Mouse (Mus musculus) large intestine, adult 2 months (tissue): ENCODE measurements around the gene Supt5. TPM values are rescaled to one million over a fixed set of nuclear protein-coding genes. Genes with fewer than 3 reads are reported as not detected.

Experiments used
- DNase-seq: peaks from one replicate; pipeline ENCODE4 v3.0.0-alpha.2; 2012; ENCODE audit warnings: low read depth, low spot score
- WGBS: fragments of 180-500 bp; shearing (Covaris S2); methylation state at CpG from one replicate; pipeline ENCODE4 v1.1.7; 2018; 5-methylcytosine and 5-hydroxymethylcytosine counted together
- polyA plus RNA-seq: library from polyadenylated mRNA; depleted of rRNA; stranded (reverse); fragments of >200 nt; gene quantifications from 2 replicates; pipeline ENCODE4 v1.2.3, GENCODE M21; 2012

Supt5 gene
- polyA plus RNA-seq, 1 experiment, result 67.7 TPM

DNA sequence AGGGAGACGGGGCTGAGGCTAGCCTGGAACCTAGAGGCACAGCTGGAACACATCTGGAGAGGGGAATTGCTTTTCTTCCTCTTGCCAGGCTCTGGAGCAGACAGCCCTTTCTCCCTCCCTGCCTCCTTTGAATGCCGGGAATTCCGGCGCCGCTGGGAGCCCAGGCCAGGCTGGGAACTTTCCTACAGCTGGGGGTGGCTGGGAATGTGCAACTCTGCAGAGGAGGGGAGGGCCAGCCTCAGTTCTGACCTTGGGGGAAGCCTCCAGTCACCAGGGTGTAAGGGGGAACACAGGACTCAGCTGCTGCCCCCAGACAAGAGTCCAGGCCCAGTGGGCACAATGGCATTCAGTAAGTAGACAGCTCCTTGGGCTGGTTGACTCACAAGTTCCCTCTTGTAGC lies 18.4 kb upstream of the Supt5 start:
- WGBS, result 29% methylated on average over 5 of the region's 5 CpGs
- no peak for DNase-seq

DNA sequence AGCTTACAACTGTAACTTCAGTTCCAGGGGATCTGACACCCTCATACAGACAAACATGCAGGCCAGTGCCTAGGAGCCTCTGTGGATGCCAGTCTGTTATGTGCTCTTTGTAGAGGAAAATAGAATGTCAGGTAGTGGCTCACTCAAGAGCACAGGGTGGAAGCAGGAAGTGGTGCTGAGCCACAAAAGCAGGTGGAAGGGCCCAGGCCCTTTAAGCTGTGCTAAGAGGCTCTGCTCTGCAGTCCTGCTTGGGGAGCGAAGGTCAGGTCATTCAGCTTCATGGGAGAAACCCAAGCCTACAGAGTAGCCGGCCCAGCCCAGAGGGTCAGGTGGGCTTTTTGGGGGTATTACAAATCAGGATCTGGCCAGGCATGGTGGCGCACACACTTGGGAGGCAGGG lies 16.7 kb upstream of the Supt5 start:
- 78% methylated on average over 3 of the region's 3 CpGs for WGBS
- no peak for DNase-seq

DNA sequence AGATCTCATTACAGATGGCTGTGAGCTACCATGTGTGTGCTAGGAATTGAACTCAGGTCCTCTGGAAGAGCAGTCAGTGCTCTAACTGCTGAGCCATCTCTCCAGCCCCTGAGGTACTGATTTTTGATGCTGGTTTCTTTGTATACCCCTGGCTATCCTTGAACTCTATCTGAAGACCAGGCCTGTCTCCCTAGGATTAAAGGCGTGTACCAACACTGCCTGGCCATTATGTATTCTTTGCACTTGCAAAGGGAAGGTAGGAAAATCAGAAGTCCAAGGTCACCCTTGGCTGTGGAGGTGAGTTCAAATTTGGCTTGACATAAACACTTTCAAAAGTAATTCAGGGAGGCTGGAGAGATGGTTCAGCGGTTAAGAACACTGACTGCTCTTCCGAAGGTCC lies 16.1 kb upstream of the Supt5 start:
- WGBS, result 92% methylated on average over 3 of the region's 3 CpGs

DNA sequence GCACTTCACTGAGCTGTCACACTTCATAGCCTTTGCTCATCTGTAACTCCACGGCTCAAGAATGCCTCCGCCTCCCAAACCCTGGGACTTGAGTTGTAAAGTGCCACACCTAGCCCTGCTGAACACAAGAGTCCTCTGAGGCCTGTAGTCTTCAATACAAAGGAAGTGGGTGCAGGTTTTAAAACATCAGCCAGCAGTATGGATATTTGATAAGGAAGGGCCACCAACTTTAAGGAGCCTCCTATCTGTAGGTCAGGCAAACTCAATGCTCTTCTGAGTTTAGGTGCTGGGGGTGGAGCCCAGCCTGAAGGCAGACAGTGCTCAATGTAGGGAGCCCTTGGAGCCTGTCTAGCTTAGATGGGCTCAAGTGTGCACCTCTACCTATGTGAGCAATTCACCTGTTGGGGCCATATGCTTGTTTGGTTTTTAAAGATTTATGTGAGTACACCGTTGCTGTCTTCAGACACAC lies 15.6 kb upstream of the Supt5 start:
- 46% methylated on average over 3 of the region's 3 CpGs for WGBS
- DNase-seq, result no peak

More for the DNA sequence above, 16.1 kb upstream of the Supt5 start:
- DNase-seq, result no peak

DNA sequence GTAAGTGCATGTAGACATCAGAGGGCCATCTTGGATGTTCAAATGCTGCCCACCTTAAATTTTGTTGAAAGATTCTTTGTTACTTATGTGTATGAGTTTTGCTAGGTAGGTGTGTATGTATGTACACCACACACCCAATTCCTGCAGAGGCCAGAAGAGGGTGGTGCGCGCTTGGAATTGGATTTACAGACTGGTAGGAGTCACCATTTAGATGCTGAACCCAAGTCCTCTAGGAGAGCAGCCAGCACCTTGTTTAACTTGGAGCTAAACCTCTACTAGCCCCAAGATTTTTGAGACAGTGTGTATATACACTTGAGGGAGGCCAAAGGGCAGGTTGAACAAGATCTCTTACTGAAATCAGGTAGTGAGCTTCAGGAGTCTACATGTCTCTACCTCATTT lies 14.7 kb upstream of the Supt5 start:
- no peak for DNase-seq
- 54% methylated on average over 2 of the region's 2 CpGs for WGBS

DNA sequence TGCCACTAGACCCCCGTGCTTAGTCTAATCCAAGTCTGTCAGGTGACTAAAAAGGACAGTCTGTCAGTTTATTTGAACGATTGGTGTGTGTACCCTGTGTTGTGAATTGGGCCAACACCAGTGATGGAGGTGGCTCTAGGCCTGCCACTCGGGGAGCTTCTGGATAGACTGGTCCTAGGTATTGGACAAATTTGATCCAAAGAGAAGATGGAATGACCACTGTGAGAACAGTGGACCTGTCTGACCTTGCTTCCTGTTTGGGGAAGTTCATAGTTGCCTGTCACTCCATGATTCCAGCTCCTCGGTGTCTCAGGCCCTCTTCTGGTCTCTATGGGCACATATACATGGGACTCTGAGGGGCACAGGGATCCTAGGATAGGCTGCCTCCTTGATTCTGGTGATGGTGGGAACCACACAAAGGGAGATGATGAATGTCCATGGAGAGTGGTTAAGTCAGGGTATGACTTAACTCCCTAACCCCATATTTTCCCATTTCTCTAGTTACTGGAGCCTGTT lies 13.2 kb upstream of the Supt5 start:
- no peak for DNase-seq
- 9% methylated on average over 4 of the region's 4 CpGs for whole genome bisulfite sequencing

DNA sequence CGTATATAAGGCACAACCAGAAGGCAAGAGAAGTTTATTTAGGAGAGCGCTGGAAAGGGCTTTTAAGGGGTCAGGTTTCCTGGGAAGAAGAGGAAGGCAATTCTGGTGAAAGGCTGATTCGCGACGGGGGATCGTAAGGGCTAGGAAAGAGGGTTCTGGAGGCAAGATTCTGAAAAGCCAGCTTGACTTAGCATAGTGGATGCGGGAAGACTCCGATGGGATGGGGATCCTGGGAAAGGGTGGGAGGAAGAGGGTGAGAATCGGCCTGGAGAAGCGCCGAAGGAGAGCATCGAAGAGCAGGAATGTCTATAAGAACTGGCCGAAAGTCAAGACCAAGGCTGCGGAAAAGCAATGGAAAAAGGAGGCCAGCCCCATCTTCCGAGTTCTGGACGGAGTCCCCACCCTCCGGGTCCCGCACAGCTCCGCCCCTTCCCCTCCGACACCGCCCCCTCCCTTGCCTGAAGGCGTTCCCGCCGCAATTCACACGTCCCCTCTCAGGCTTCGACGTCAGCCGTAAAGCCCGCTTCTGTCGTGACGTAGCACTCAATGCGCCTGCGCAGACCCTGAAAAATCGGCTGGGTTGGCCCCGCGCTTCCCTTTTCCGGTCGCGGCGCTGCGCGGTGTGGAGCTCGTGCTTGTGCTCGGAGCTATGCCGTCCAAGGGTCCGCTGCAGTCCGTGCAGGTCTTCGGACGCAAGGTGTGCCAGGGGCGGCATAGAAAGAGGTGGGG lies 11.8 kb upstream of the Supt5 start, which contains the start of gene Rps16:
Rps16 (plus strand) TSS at position 498 of the 729 bp plus-strand sequence.
- peak; percentile 89 for DNase-seq
- WGBS, result under 1% methylated on average over 49 of the region's 50 CpGs

DNA sequence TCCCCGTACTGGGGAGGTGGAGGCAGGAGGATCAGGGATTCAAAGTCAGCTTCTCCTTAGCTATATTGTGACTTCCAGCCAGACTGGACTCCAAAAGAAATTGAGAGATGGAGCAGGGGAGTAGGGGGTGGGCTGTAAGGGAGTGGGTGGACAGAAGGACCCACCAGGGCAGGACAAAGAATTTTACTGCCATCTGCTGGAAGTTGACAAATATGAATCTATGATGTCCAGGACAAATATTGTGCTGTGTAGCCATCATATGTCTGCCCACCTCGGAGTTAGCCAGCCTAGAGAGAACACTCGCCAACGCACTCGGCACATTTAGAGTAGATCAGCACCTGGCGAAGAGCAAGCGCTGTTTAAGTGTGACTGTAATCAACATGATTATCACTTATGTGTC lies 10.1 kb upstream of the Supt5 start:
- DNase-seq, result no peak
- 87% methylated on average over 7 of the region's 7 CpGs for WGBS

DNA sequence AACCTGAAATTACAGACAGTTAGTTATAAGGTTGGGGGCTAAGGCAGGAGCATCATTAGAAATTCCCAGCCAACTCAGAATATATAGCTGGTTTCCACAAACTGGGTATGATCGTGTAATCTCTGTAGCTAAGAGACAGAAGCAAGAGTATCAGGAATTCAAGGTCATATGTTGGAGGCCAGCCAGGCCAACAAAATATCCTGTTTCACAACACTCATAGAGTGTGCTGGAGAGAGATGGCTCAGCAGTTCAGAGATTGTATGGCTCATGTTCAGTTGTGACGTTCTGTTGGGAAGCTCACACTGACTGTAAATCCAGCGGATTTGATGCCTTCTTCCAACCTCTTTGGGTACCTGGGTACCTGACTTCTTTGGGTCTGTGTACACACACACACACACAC lies 9.2 kb upstream of the Supt5 start:
- WGBS, result 27% methylated on average over 3 of the region's 3 CpGs
- no peak for DNase-seq

DNA sequence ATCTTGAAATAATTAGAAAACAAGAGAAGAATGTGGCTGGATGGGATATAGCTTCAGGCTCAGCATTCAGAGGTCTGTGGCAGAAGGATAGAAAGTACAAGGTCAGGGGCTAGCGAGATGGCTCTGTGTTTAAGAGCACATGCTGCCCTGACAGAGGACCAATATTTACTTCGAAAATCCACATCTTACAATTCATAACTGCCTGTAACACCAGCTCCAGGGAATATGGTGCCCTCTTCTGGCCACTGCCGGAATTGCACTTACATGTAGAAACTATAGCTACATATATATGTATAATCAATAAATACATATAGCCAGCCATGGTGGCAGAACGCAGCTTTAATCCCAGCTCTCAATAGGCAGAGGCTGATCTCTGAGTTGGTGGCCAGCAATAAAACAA lies 6.1 kb upstream of the Supt5 start:
- WGBS, result 0% methylated on average over 4 of the region's 4 CpGs

DNA sequence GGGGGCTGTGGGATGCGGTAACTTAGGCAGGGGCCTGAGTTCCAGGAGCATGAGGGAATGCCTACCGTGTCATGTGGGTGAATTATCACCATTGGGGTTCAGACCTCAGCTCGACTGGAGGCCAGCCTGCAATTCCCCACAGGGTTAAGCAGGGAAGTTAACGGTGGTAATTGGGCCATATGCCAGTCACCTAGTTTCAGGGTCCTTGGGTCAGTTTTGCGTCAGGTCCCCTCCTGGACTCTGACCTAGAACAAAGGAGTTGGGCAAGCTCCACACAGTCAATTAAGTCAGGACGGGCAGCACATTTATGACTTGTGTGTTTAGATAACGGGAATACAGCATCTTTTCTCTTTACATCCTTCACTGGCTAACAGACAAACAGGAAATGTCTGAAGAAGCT lies 2.8 kb upstream of the Supt5 start:
- WGBS, result 16% methylated on average over 7 of the region's 7 CpGs
- no peak for DNase-seq

More for the DNA sequence above, 6.1 kb upstream of the Supt5 start:
- no peak for DNase-seq

DNA sequence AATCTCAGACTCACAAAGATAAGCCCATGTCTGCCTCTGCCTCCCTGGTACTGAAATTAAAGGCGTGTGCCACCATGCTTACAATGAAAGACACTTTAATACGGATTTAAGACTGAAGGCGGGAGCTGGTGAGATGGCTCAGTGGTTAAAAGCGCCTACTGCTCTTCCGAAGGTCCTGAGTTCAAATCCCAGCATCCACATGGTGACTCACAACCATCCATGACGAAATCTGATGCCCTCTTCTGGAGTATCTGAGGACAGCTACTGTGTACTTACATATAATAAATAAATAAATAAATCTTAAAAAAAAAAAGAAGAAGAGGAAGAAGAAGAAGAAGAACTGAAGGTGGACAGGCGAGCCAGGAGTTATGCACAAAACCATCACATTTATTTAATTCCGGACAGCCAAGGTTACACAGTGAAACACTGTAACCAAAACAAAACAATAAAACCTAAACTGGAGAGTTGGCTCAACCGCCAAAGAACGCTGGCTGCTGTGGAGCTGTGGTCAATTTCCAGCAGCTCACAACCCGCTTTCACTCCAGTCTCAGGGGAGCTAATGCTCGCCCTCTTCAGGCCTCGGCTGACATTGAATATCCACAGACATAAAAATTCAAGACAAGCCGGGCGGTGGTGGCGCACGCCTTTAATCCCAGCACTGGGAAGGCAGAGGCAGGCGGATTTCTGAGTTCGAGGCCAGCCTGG lies 819 bp upstream of the Supt5 start:
- 41% methylated on average over 19 of the region's 19 CpGs for WGBS
- DNase-seq, result no peak

DNA sequence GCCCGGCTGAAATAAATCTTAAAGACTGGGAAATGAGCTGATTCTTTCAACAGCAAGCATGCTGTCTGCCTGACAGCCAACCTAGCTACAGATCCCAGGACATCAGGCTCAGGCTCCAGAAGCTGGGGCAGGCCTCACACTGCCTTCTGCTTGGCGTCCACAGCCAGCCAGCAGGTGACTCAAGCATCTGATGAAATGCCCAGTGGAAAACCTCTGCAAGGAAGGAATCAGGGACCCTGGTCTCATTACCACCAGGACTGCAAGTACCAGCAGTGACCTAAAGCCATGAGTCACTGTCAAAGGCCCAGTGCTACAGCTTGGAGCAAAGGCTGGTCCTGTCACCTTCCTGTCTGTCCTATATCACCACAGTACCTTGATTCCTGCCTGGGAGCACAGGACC lies 3.1 kb downstream of the Supt5 start:
- DNase-seq, result no peak
- WGBS, result 79% methylated on average over 2 of the region's 2 CpGs

DNA sequence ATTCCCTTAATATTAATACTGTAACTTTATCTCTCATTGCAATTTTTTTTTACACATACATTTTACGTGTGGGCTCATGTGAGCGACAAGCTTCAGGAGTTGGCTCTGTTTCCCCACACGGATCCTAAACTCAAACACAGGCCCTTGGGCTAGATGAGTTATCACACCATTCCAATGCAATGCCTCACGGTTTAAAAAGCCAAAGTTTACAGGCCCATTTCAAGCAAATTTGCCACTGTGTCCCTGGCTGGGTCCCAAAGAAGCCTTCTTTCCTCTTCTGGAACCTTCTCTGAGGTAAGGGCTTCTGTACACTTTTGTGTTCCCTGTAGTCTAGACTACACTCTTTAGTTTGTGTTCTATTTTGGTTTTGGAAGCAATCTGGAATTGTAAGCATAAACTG lies 4.0 kb downstream of the Supt5 start:
- WGBS, result 67% methylated on average over 4 of the region's 4 CpGs
- DNase-seq, result no peak

DNA sequence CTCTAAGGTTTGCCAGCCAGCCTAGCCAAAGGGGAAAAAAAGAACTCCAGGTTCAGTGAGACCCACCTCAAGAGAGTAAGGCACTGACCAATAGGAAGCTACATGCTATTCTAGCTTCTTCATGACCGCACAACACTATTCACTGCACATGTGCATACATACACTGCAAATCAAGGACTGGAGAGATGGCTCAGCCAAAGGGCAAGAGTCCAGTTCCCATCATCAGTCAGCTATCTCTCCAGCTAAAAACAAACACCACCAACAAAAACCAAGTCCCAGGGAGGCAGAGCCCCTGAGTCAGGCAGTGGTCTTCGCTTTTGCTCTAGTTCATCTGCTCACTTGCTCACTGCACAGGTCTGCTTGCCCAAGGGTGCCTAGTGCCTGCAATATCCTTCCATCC lies 10.3 kb downstream of the Supt5 start:
- 97% methylated on average over 2 of the region's 2 CpGs for whole genome bisulfite sequencing
- DNase-seq, result no peak

DNA sequence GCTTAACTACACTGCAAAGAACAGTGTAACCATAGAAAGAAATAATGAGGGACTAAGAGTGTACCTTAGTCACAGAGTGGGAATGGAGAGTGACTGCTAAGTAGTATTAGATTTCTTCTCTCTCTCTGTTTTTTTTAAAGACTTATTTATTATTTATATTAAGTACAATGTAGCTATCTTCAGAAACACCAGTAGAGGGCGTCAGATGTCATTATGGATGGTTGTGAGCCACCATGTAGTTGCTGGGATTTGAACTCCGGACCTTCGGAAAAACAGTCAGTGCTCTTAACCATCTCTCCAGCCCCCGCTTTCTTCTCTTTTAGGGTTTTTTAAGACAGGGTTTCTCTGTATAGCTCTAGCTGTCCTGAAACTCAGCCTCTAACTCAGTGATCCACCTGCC lies 12.1 kb downstream of the Supt5 start:
- WGBS, result 83% methylated on average over 4 of the region's 4 CpGs
- no peak for DNase-seq

DNA sequence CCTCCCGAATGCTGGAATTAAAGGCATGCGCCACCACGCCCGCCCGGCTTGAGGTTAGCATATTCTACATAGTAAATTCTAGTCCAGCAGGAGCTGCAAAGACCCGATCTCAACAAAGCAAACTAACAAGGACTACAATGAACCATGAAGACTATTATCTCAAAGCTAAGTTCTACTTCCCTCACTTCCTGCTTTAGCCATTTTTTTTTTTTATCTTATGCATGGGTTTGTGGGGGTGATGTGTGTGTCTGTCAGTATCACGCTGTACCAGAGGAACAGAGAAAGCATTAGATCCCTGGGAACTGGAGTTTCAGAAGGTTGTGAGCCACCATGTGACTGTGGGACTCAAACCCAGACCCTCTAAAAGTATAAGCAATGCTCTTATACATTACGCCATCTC lies 13.3 kb downstream of the Supt5 start:
- DNase-seq, result no peak
- WGBS, result 97% methylated on average over 8 of the region's 8 CpGs

DNA sequence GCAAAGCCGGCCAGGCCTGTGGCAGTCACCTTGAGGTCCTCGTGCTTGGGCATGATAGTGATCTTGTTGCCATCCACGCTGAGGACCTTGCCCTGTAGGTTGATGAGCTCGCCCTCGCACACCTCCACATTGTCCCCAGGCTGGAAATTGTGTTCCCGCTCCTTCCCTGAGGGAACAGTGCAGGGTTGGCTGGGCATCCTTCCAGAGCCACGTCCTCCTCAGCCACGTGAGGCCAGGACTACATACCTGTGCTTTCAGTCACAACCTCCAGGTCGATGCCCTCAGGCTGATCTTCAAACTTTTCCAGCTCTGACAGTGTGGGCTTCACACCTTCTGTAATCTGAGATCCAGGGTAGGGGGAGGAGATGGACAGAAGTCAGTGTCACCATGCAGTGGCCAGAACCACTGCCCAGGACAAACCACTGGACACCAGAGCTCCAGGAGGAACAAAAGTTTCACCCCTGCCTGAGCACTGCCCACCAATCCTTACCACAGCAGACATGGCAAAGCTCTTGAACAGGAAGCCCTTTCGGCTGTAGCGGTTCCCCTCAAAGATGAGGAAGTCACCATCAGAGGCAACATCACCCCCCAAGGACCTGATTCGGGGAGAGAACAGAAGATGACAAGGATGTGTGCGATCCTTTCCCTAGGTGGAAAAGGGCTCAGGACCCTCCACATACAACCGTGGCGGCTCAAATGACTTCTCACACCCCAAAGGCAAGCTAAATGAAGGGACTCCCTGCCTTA lies 16.4 kb downstream of the Supt5 start:
- 89% methylated on average over 15 of the region's 15 CpGs for WGBS
- no peak for DNase-seq

DNA sequence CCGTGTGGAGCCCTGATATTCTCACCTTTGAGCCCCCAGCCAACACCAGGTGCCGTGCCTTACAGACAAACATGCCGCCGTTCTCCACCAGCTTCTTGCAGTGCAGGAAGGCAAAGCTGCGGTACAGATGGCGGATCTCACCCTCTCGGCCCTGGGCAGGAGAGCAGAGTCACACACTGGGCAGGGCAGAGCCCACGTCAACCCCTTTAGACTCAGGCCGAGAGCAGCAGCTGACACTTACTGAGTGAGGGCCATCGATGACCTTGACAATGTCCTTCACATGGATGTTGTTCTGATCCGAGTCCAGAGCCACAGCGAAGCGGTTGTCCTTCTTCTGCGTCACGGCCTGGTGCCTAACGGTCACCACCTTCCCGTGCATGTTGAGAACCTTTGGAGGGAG lies 19.8 kb downstream of the Supt5 start:
- DNase-seq, result no peak
- WGBS, result 92% methylated on average over 17 of the region's 17 CpGs

DNA sequence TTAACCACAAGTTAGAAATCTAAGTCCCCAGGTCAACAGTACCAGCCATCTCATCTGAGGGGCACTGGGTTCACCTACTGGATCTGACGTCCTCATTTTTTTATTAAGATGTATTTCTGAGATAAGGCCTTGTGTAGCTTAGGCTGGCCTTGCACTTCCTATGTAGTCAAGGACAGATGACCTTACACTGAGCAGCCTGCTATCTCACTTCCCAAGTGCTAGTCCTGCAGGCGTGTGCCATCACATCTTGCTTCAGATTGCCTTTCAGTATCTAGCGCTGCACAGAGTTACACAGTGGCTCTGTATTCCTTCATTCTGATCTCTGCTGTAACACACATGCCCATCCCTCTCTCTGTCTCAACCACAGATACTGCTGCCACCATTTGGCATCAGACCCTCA lies 20.5 kb downstream of the Supt5 start:
- DNase-seq, result no peak
- WGBS, result 86% methylated on average over 3 of the region's 3 CpGs
